Mouse (Mus musculus): ENCODE data around the gene Ccdc126. TPM values are rescaled to one million over a fixed set of nuclear protein-coding genes. Genes with fewer than 3 reads are reported as not detected.
"Not testable (repeated sequence)": the region's sequence is repeated elsewhere in the genome, so short reads cannot be mapped to it uniquely, and the experiment has no call there.

Ccdc126 gene
- polyA plus RNA-seq (2016; fragmentation: Nextera tagmentation; extraction: Ambion mirVana) = 4.3 and 4.9 TPM in 2 replicates

GRCm38 (mm10) chr6:49318966-49319594, at the start of gene Ccdc126:
TSS of gene Ccdc126 (plus strand) at chr6:49319274.
- Histone ChIP-seq H3K9me3 (no peaks in the 10 kb centered on the region), H3K4me3 (peak within 1 kb of the TSS; percentile 72), H3K27ac (peak within 1 kb of the TSS; percentile 91), H3K36me3 (replicated peaks) (no peaks in the 10 kb centered on the region), H3K27me3 (ENCODE audit: poor library complexity, severe bottlenecking) (no peaks in the 10 kb centered on the region), H3K4me1 (peaks cover 20% of the 10 kb centered on the region)
- DNase-seq (ENCODE audit: extremely low spot score, low spot score) = peak; percentile 98
- WGBS = under 1% methylated on average over 47 of the region's 47 CpGs

- Histone ChIP-seq H3K4me1 (peaks cover 7% of the 10 kb centered on the region), H3K9me3 (peaks cover 1% of the 10 kb centered on the region; the same call in 1 of the 2 replicates), H3K36me3 (replicated peaks) (no peaks in the 10 kb centered on the region), H3K27me3 (ENCODE audit: poor library complexity, severe bottlenecking) (no peaks in the 10 kb centered on the region; the same call in 1 of the 2 replicates), H3K27ac (no peak overlapping the region), H3K4me3 (no peak overlapping the region)
- WGBS = 79% methylated on average over 11 of the region's 11 CpGs
- DNase-seq (ENCODE audit: extremely low spot score, low spot score) = no peak
Measured at GRCm38 (mm10) chr6:49269923-49270322, 49.2 kb upstream of the Ccdc126 start.

GRCm38 (mm10) chr6:49271815-49272214, 47.3 kb upstream of the Ccdc126 start:
- DNase-seq (ENCODE audit: extremely low spot score, low spot score) = no peak
- Histone ChIP-seq H3K4me1 (peaks cover 7% of the 10 kb centered on the region), H3K36me3 (replicated peaks) (no peaks in the 10 kb centered on the region), H3K4me3 (no peak overlapping the region), H3K27me3 (ENCODE audit: poor library complexity, severe bottlenecking) (no peaks in the 10 kb centered on the region; the same call in 1 of the 2 replicates), H3K9me3 (peaks cover 2% of the 10 kb centered on the region; the same call in 1 of the 2 replicates), H3K27ac (no peak overlapping the region)
- 82% methylated on average over 6 of the region's 6 CpGs for WGBS

GRCm38 (mm10) chr6:49272863-49273262, 46.2 kb upstream of the Ccdc126 start:
- no peak for DNase-seq (ENCODE audit: extremely low spot score, low spot score)
- H3K9me3 ChIP-seq = peaks cover 2% of the 10 kb centered on the region; the same call in 1 of the 2 replicates
- H3K36me3 ChIP-seq (replicated peaks) = no peaks in the 10 kb centered on the region
- H3K27me3 ChIP-seq (ENCODE audit: poor library complexity, severe bottlenecking) = no peaks in the 10 kb centered on the region; the same call in 1 of the 2 replicates
- peaks cover 7% of the 10 kb centered on the region for H3K4me1 ChIP-seq
- no peak overlapping the region for H3K27ac ChIP-seq
- H3K4me3 ChIP-seq = no peak overlapping the region
- 95% methylated on average over 2 of the region's 2 CpGs for WGBS

- H3K27ac ChIP-seq = no peak overlapping the region
- no peak for DNase-seq (ENCODE audit: extremely low spot score, low spot score)
- H3K4me1 ChIP-seq = peaks cover 7% of the 10 kb centered on the region
- no peaks in the 10 kb centered on the region; the same call in 1 of the 2 replicates for H3K27me3 ChIP-seq (ENCODE audit: poor library complexity, severe bottlenecking)
- H3K36me3 ChIP-seq (replicated peaks) = no peaks in the 10 kb centered on the region
- 14% methylated on average over 4 of the region's 4 CpGs for WGBS
- H3K9me3 ChIP-seq = peaks cover 2% of the 10 kb centered on the region; the same call in 1 of the 2 replicates
- no peak overlapping the region for H3K4me3 ChIP-seq
Measured at GRCm38 (mm10) chr6:49273934-49274333, 45.1 kb upstream of the Ccdc126 start.

- Histone ChIP-seq H3K36me3 (replicated peaks) (no peaks in the 10 kb centered on the region), H3K4me3 (no peak overlapping the region), H3K9me3 (peaks cover 2% of the 10 kb centered on the region; the same call in 1 of the 2 replicates), H3K27ac (no peak overlapping the region), H3K4me1 (peaks cover 7% of the 10 kb centered on the region), H3K27me3 (ENCODE audit: poor library complexity, severe bottlenecking) (no peaks in the 10 kb centered on the region; the same call in 1 of the 2 replicates)
- 64% methylated on average over 9 of the region's 9 CpGs for WGBS
- no peak for DNase-seq (ENCODE audit: extremely low spot score, low spot score)
Measured at GRCm38 (mm10) chr6:49274416-49275091, 44.5 kb upstream of the Ccdc126 start.

GRCm38 (mm10) chr6:49275296-49275695, 43.8 kb upstream of the Ccdc126 start:
- DNase-seq (ENCODE audit: extremely low spot score, low spot score) = no peak

GRCm38 (mm10) chr6:49280942-49281341, 38.1 kb upstream of the Ccdc126 start:
- no peak for DNase-seq (ENCODE audit: extremely low spot score, low spot score)
- Histone ChIP-seq H3K36me3 (replicated peaks) (no peaks in the 10 kb centered on the region), H3K9me3 (no peaks in the 10 kb centered on the region), H3K4me1 (no peaks in the 10 kb centered on the region), H3K27me3 (ENCODE audit: poor library complexity, severe bottlenecking) (no peaks in the 10 kb centered on the region), H3K27ac (no peak overlapping the region), H3K4me3 (no peak overlapping the region)
- WGBS = 62% methylated on average over 1 of the region's 1 CpGs

More at GRCm38 (mm10) chr6:49275296-49275695, 43.8 kb upstream of the Ccdc126 start:
- Histone ChIP-seq H3K27me3 (ENCODE audit: poor library complexity, severe bottlenecking) (no peaks in the 10 kb centered on the region; the same call in 1 of the 2 replicates), H3K9me3 (peaks cover 2% of the 10 kb centered on the region; the same call in 1 of the 2 replicates), H3K36me3 (replicated peaks) (no peaks in the 10 kb centered on the region), H3K4me1 (peaks cover 7% of the 10 kb centered on the region), H3K4me3 (no peak overlapping the region), H3K27ac (no peak overlapping the region)
- 95% methylated on average over 7 of the region's 7 CpGs for WGBS

- H3K4me1 ChIP-seq = no peaks in the 10 kb centered on the region
- H3K27ac ChIP-seq = no peak overlapping the region
- WGBS = 93% methylated on average over 1 of the region's 1 CpGs
- H3K36me3 ChIP-seq (replicated peaks) = no peaks in the 10 kb centered on the region
- no peaks in the 10 kb centered on the region for H3K27me3 ChIP-seq (ENCODE audit: poor library complexity, severe bottlenecking)
- H3K9me3 ChIP-seq = no peaks in the 10 kb centered on the region
- DNase-seq (ENCODE audit: extremely low spot score, low spot score) = no peak
- no peak overlapping the region for H3K4me3 ChIP-seq
Measured at GRCm38 (mm10) chr6:49282122-49282521, 37.0 kb upstream of the Ccdc126 start.

- H3K4me1 ChIP-seq = no peaks in the 10 kb centered on the region
- DNase-seq (ENCODE audit: extremely low spot score, low spot score) = no peak
- no peaks in the 10 kb centered on the region for H3K27me3 ChIP-seq (ENCODE audit: poor library complexity, severe bottlenecking)
- H3K36me3 ChIP-seq (replicated peaks) = no peaks in the 10 kb centered on the region
- no peaks in the 10 kb centered on the region for H3K9me3 ChIP-seq
- H3K27ac ChIP-seq = no peak overlapping the region
- no peak overlapping the region for H3K4me3 ChIP-seq
Measured at GRCm38 (mm10) chr6:49298286-49298685, 20.8 kb upstream of the Ccdc126 start.

- not testable (repeated sequence) for H3K4me3 ChIP-seq; DNase-seq (ENCODE audit: extremely low spot score, low spot score); H3K36me3 ChIP-seq (replicated peaks); H3K4me1 ChIP-seq; H3K27ac ChIP-seq; H3K9me3 ChIP-seq; H3K27me3 ChIP-seq (ENCODE audit: poor library complexity, severe bottlenecking)
- 62% methylated on average over 3 of the region's 3 CpGs for WGBS
Measured at GRCm38 (mm10) chr6:49314821-49315220, 4.3 kb upstream of the Ccdc126 start.

- no peaks in the 10 kb centered on the region for H3K9me3 ChIP-seq
- H3K27me3 ChIP-seq (ENCODE audit: poor library complexity, severe bottlenecking) = no peaks in the 10 kb centered on the region
- H3K27ac ChIP-seq = peak overlapping the region; percentile 91
- H3K36me3 ChIP-seq (replicated peaks) = no peaks in the 10 kb centered on the region
- DNase-seq (ENCODE audit: extremely low spot score, low spot score) = no peak
- WGBS = 16% methylated on average over 13 of the region's 13 CpGs
- H3K4me1 ChIP-seq = peaks cover 26% of the 10 kb centered on the region
- H3K4me3 ChIP-seq = peak overlapping the region; percentile 72
Measured at GRCm38 (mm10) chr6:49319595-49320315, 681 bp downstream of the Ccdc126 start.
